Mouse (Mus musculus): ENCODE measurements at regions not wholly inside any gene's neighbourhood (a gene's known extent, or its start where the extent isn't known, plus 50 kb on each side); places are given as distances from the start of the nearest gene placed in this dataset.

DNA sequence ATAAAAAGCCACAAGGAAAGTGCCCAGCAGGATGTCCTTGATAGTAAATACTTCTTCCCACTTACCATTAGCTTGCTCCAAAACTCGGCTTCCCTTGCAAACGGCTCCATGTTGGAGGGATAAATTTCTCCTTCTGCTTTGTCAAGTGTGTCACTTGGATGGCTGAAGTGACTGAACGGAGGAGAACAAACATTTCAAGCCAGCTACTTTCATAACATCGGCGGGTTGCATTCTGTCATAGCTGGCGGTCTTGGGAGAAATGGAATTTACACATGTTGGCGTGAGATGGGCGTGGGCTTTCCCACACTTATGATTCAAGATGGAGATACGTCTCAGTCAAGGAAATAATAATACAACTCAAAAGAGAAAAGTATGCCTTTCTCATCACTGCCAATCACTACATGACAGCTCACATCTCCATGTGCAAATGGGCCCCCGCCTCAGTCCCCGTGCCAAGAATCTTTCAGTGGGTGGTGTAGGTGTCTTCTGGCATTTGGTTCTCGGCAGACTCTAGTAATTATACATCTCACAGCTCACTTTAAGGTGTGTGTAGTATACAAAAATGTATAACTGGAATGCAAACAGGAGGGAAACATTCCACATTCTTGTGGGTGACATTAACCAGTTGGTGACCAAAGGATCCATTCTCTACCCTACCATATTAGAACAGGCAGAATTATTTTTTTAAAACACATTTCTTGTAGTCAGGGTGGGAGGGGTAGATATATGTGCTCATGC, 141.4 kb upstream of the Sash1 start:
- TF ChIP-seq CTCF (IDR thresholded peaks at IDR 0.05; ENCODE audit: low read depth) (no peak), EP300 (IDR thresholded peaks at IDR 0.05; ENCODE audit: low read depth) (no peak)

All from liver, postnatal 0 days (tissue).